8 mouse cellular contexts compared by ENCODE assay signal in the genomic region with DNA sequence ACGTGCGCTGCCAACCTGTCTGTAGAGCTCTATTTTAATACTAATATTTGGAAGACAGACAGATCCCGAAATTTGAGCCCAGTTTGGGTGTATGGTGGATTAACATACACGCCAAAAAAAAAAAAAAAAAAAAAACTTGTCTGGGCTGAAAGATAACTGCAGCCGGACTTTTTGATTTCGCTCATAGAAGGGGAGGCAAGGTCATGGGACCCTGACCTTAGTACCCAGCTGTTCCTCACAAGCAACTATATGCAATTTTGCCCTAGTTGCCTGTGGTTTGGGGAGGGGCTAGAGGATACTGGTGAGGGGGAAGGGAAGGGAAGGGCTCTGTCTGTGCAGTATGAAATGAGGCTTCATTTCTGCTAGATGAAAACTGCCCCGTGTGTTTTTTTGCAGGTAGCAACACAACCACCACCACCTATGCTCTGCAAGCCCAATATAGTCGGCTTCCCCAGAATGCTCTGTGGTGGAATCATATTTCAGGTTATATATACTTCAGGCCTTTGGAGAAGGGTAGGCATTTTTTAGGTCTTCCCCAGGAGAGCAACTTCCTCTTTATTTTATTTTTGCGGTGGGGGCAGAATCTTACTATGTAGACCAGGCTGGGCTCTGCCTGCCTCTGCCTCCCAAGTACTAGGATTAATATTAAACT. TPM values are rescaled to one million over a fixed set of nuclear protein-coding genes. Genes with fewer than 3 reads are reported as not detected.
DNase-seq lines count a peak whose midpoint lies in the region; ATAC-seq and TF ChIP-seq lines count a peak whose summit lies in the region.

No protein-coding gene starts in this region.

- peak overlapping the region; percentile 68; the same call in 1 of the 2 replicates for H3K27ac ChIP-seq in liver, adult 2 months (replicated peaks; ENCODE audit: insufficient read depth, low read depth, low read length)
- peak overlapping the region; percentile 91 for H3K27ac ChIP-seq in embryonic facial prominence, embryonic 10.5 days (replicated peaks)
- 0 out of 2 replicates have a peak overlapping the region, but pooled peaks have one; percentile 84 for H3K27ac ChIP-seq in intestine, postnatal 0 days (ENCODE audit: low read depth, low read length)
- peak overlapping the region; percentile 59 for H3K27ac ChIP-seq in olfactory bulb, adult 2 months (ENCODE audit: insufficient read depth, low read depth, low read length)

- peaks cover 16% of the 10 kb centered on the region for H3K4me1 ChIP-seq in liver, adult 2 months (ENCODE audit: control insufficient read depth, insufficient read depth, low read length)
- H3K4me1 ChIP-seq in embryonic facial prominence, embryonic 10.5 days: peaks cover 81% of the 10 kb centered on the region
- H3K4me1 ChIP-seq in intestine, postnatal 0 days (replicated peaks; ENCODE audit: control insufficient read depth, insufficient read depth, low read length): peaks cover 4% of the 10 kb centered on the region
- H3K4me1 ChIP-seq in olfactory bulb, adult 2 months (ENCODE audit: control insufficient read depth, insufficient read depth, low read length): peaks cover 47% of the 10 kb centered on the region

- no peak for TF ChIP-seq CTCF in liver, adult 2 months (IDR thresholded peaks at IDR 0.05; ENCODE audit: low read depth, low read length)
- TF ChIP-seq CTCF in intestine, postnatal 0 days (IDR thresholded peaks at IDR 0.05; ENCODE audit: low read depth): no peak
- TF ChIP-seq CTCF in olfactory bulb, adult 2 months (IDR thresholded peaks at IDR 0.05; ENCODE audit: insufficient read depth, low read depth, low read length): no peak

- TF ChIP-seq POLR2A in liver, adult 2 months (IDR thresholded peaks at IDR 0.05; ENCODE audit: extremely low read depth, insufficient read depth, low read length): no peak
- no peak for TF ChIP-seq POLR2A in olfactory bulb, adult 2 months (IDR thresholded peaks at IDR 0.05; ENCODE audit: insufficient read depth, low read depth, low read length)

- 50% methylated on average over 9 of the region's 9 CpGs for WGBS in liver, adult 2 months
- WGBS in embryonic facial prominence, embryonic 10.5 days: 68% methylated on average over 9 of the region's 9 CpGs
- WGBS in intestine, postnatal 0 days: 58% methylated on average over 9 of the region's 9 CpGs
- WGBS in olfactory bulb, adult 2 months: 68% methylated on average over 9 of the region's 9 CpGs

- H3K4me2 ChIP-seq in intestine, postnatal 0 days (replicated peaks; ENCODE audit: low read depth): peak overlapping the region; percentile 98

- peaks cover 3% of the 10 kb centered on the region; the same call in 1 of the 2 replicates for H3K79me2 ChIP-seq in liver, adult 2 months (ENCODE audit: control insufficient read depth, insufficient read depth, low read length)

- no peak overlapping the region for H3K4me3 ChIP-seq in liver, adult 2 months (ENCODE audit: insufficient read depth, low read depth, low read length)
- peak overlapping the region; percentile 87 for H3K4me3 ChIP-seq in embryonic facial prominence, embryonic 10.5 days
- H3K4me3 ChIP-seq in intestine, postnatal 0 days (ENCODE audit: low read depth, low read length): peak overlapping the region; percentile 77
- H3K4me3 ChIP-seq in olfactory bulb, adult 2 months (ENCODE audit: insufficient read depth, low read depth, low read length): no peak overlapping the region

- no peak for ATAC-seq in intestine, postnatal 0 days

- DNase-seq in liver, adult 2 months (ENCODE audit: extremely low read depth, low read depth, low spot score): no peak
- no peak for DNase-seq in liver
- DNase-seq in embryonic facial prominence, embryonic 10.5 days (ENCODE audit: low spot score): no peak
- no peak for DNase-seq in right cerebral cortex, postnatal 36 days (ENCODE audit: low spot score in 2 of 2)
- DNase-seq in layer of hippocampus, adult 11-12 months (ENCODE audit: low spot score): no peak
- no peak for DNase-seq in layer of hippocampus, postnatal 14 days (ENCODE audit: low spot score in 2 of 2)

- no peaks in the 10 kb centered on the region for H3K27me3 ChIP-seq in liver, adult 2 months (ENCODE audit: control insufficient read depth, insufficient read depth, low read length)
- H3K27me3 ChIP-seq in embryonic facial prominence, embryonic 10.5 days (replicated peaks; ENCODE audit: low read depth, poor library complexity, severe bottlenecking): no peaks in the 10 kb centered on the region
- H3K27me3 ChIP-seq in intestine, postnatal 0 days (replicated peaks; ENCODE audit: control insufficient read depth, insufficient read depth, low read length): no peaks in the 10 kb centered on the region

- no peaks in the 10 kb centered on the region for H3K36me3 ChIP-seq in liver, adult 2 months (ENCODE audit: control insufficient read depth, insufficient read depth, low read length)
- H3K36me3 ChIP-seq in embryonic facial prominence, embryonic 10.5 days (replicated peaks): peaks cover 43% of the 10 kb centered on the region
- peaks cover 14% of the 10 kb centered on the region for H3K36me3 ChIP-seq in intestine, postnatal 0 days (ENCODE audit: control insufficient read depth, insufficient read depth)

- no peaks in the 10 kb centered on the region for H3K9me3 ChIP-seq in embryonic facial prominence, embryonic 10.5 days
- H3K9me3 ChIP-seq in intestine, postnatal 0 days (ENCODE audit: control insufficient read depth): no peaks in the 10 kb centered on the region

- no peak overlapping the region for H3K9ac ChIP-seq in liver, adult 2 months (ENCODE audit: low read depth, low read length)
- H3K9ac ChIP-seq in intestine, postnatal 0 days (ENCODE audit: low read depth, low read length): no peak overlapping the region

RNA-seq across cellular contexts. Expression of gene Pnkp, which starts 0.5 kb away (rescaled TPM):
- 20.8 and 24.0 TPM in 2 replicates for total RNA-seq in liver, adult 2 months (2014; rRNA removed)
- 42.5 and 45.7 TPM in 2 replicates for polyA plus RNA-seq in liver, adult 2 months (2012; rRNA removed)
- 34.4 and 36.3 TPM in 2 replicates for polyA plus RNA-seq in embryonic facial prominence, embryonic 10.5 days (2016; fragmentation: Nextera tagmentation; extraction: Ambion mirVana)
- polyA plus RNA-seq in intestine, postnatal 0 days (2015; fragmentation: Nextera tagmentation; extraction: Ambion mirVana): 27.7 and 32.0 TPM in 2 replicates
- polyA plus RNA-seq in olfactory bulb, adult 2 months (2012; ENCODE audit: insufficient read depth, insufficient read length, low replicate concordance, missing spikeins): not detected in 2 replicates
- 10 to 100 TPM; 32.3 to 33.3 TPM for total RNA-seq in layer of hippocampus, postnatal 14 days (2021)

RNA-seq across cellular contexts. Expression of gene Tbc1d17, which starts 7.5 kb away (rescaled TPM):
- total RNA-seq in liver, adult 2 months (2014; rRNA removed): 20.2 and 31.5 TPM in 2 replicates
- polyA plus RNA-seq in liver, adult 2 months (2012; rRNA removed): 81.1 and 91.6 TPM in 2 replicates
- 77.2 and 82.7 TPM in 2 replicates for polyA plus RNA-seq in embryonic facial prominence, embryonic 10.5 days (2016; fragmentation: Nextera tagmentation; extraction: Ambion mirVana)
- polyA plus RNA-seq in intestine, postnatal 0 days (2015; fragmentation: Nextera tagmentation; extraction: Ambion mirVana): 47.4 and 48.5 TPM in 2 replicates
- polyA plus RNA-seq in olfactory bulb, adult 2 months (2012; ENCODE audit: insufficient read depth, insufficient read length, low replicate concordance, missing spikeins): not detected in 2 replicates
- total RNA-seq in layer of hippocampus, postnatal 14 days (2021): 10 to 100 TPM; 46.2 to 54.2 TPM

RNA-seq across cellular contexts. Expression of gene Akt1s1, which starts 7.6 kb away (rescaled TPM):
- 23.9 and 35.4 TPM in 2 replicates for total RNA-seq in liver, adult 2 months (2014; rRNA removed)
- 93.9 and 106 TPM in 2 replicates for polyA plus RNA-seq in liver, adult 2 months (2012; rRNA removed)
- polyA plus RNA-seq in embryonic facial prominence, embryonic 10.5 days (2016; fragmentation: Nextera tagmentation; extraction: Ambion mirVana): 92.2 and 95.4 TPM in 2 replicates
- polyA plus RNA-seq in intestine, postnatal 0 days (2015; fragmentation: Nextera tagmentation; extraction: Ambion mirVana): 71.6 and 76.5 TPM in 2 replicates
- polyA plus RNA-seq in olfactory bulb, adult 2 months (2012; ENCODE audit: insufficient read depth, insufficient read length, low replicate concordance, missing spikeins): not detected in 2 replicates
- 10 to 100 TPM; 81.6 to 89.7 TPM for total RNA-seq in layer of hippocampus, postnatal 14 days (2021)

RNA-seq across cellular contexts. Expression of gene Ptov1, which starts 13.2 kb away (rescaled TPM):
- total RNA-seq in liver, adult 2 months (2014; rRNA removed): 17.0 and 32.8 TPM in 2 replicates
- 76.1 and 91.6 TPM in 2 replicates for polyA plus RNA-seq in liver, adult 2 months (2012; rRNA removed)
- polyA plus RNA-seq in embryonic facial prominence, embryonic 10.5 days (2016; fragmentation: Nextera tagmentation; extraction: Ambion mirVana): 514 and 525 TPM in 2 replicates
- 112 and 114 TPM in 2 replicates for polyA plus RNA-seq in intestine, postnatal 0 days (2015; fragmentation: Nextera tagmentation; extraction: Ambion mirVana)
- not detected in 2 replicates for polyA plus RNA-seq in olfactory bulb, adult 2 months (2012; ENCODE audit: insufficient read depth, insufficient read length, low replicate concordance, missing spikeins)
- total RNA-seq in layer of hippocampus, postnatal 14 days (2021): 100 to 1,000 TPM; 272 to 295 TPM

RNA-seq across cellular contexts. Expression of gene Med25, which starts 36.1 kb away (rescaled TPM):
- total RNA-seq in liver, adult 2 months (2014; rRNA removed): 11.6 and 16.6 TPM in 2 replicates
- polyA plus RNA-seq in liver, adult 2 months (2012; rRNA removed): 114 TPM in 2 replicates
- polyA plus RNA-seq in embryonic facial prominence, embryonic 10.5 days (2016; fragmentation: Nextera tagmentation; extraction: Ambion mirVana): 135 and 146 TPM in 2 replicates
- 60.0 and 62.9 TPM in 2 replicates for polyA plus RNA-seq in intestine, postnatal 0 days (2015; fragmentation: Nextera tagmentation; extraction: Ambion mirVana)
- not detected in 2 replicates for polyA plus RNA-seq in olfactory bulb, adult 2 months (2012; ENCODE audit: insufficient read depth, insufficient read length, low replicate concordance, missing spikeins)
- total RNA-seq in layer of hippocampus, postnatal 14 days (2021): 100 to 1,000 TPM; 106 to 111 TPM

Comparison
In these comparisons a context has a peak if more than half of its experiments do, and no peak if none do; other contexts are left out.
1. H3K4me3 ChIP-seq: peak in embryonic facial prominence, embryonic 10.5 days (single experiment) and intestine, postnatal 0 days (single experiment); none in liver, adult 2 months (single experiment) and olfactory bulb, adult 2 months (single experiment).
2. Peak in every context shown above with its lines, with median percentiles within 50 percentile points of each other: H3K27ac ChIP-seq.